Mouse (Mus musculus) heart, postnatal 14 days (tissue): ENCODE measurements at regions not wholly inside any gene's neighbourhood (a gene's known extent, or its start where the extent isn't known, plus 50 kb on each side); places are given as distances from the start of the nearest gene placed in this dataset.
"Not testable (repeated sequence)": the region's sequence is repeated elsewhere in the genome, so short reads cannot be mapped to it uniquely, and the experiment has no call there.

Experiments
- DNase-seq, 2 experiments: peaks; one replicate each; pipeline ENCODE4 v3.0.0; 2021 to 2022
- intact Hi-C: fragments of 180-260 bp; cut with DNase I; formaldehyde crosslinking; loops from one replicate; pipeline ENCODE4 v1.15.1; 2025

DNA sequence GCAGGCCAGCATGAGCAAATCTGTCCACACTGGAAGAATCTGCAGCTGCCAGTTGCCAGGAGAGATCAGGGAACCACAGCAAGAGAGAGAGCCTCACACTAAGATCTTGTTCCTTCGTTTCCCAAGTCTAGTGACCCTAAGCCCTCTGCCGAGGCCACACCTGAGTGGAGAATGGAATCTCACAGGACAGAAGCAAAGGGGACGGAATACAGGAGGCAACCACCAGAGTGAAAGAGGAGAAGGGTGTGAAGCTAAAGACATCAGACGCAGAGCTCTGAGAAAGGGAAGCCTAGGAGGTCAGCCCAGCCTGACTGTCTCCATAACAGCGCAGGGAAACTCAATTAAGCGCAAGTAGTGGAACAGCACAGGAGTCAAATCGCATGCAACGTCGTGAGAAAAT lies 75.0 kb downstream of the Suds3 start:
- intact Hi-C loops = no loop called here
- no peak for DNase-seq

DNA sequence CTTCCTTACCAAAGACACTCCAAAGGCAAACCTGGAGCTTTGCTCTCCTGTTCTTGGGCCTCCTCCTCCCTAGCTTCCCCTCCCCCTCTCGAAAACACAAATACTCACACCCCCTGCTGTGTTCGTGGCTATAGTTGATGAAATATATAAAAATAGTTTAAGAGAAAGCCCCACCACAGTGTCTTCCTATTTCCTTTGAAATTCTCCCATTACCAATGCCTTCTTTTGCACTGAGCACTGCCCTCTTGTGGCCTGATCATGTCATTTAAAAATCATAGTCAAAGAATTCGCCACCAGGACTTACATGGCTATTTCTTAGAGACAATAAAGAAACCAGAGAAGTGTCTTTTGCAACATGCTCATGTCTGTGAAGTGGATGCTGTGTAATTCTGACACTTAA lies 78.7 kb downstream of the Suds3 start:
- DNase-seq = peak; percentile 3 to 47

DNA sequence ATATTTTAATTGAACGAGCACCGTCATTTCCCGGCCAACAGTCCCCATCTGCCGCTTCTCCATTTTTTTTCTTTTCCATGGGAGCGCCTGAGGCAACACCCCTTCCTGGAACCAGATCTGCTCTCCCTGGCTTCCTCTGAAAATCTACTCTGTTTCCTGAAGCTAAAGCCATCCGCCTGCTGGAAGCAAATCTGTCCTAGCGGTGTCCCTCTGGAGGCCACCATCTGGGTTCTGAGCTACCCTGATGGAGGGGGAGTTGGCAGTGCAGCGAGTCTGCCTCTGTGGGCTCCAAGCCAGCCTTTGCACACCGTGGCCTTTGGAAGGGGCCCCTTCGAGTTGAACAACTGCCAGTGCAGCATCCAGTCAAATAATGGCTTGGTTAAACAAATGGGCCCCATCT lies 83.8 kb downstream of the Suds3 start:
- intact Hi-C loops = loop anchor here (10.0 kb wide), 1 partner anchor 287 kb away; no protein-coding TSS in a partner anchor
- DNase-seq = no peak

More for the DNA sequence above, 78.7 kb downstream of the Suds3 start:
- intact Hi-C loops = loop anchor here (2.0 to 10.0 kb wide), 2 partner anchors 142 to 292 kb away; no protein-coding TSS in a partner anchor

DNA sequence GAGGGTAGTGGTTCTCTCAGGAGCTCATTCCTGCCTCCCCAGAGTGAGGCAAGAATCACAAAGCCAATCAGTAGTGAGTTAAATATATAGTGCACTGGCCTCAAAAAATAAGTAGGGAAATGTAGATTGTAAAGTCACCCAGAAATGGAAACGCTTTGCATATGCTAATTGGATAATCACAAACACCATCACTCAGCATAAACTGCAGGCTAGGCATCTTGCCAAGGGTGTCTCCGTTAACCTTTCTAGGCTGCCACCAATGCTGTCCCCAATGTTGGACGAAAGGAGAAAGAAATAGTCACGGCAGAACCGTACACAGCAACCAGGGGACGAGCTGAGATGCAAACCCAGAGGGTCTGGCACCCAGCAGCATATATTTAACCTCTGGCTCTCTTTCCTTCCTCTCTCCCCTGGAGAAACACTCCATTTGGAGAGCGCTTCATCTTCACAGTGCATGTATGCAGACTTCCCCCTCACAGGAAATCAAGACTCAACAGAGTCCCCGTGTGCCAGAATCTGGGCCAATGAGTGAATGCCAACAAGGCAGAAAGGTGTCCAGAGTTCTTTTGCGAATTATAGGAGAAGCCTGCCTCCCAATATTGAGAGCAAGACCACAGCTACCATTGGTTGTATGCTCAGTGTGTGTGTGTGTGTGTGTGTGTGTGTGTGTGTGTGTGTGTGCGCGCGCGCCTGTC lies 90.1 kb downstream of the Suds3 start:
- intact Hi-C loops = no loop called here
- DNase-seq = no peak

DNA sequence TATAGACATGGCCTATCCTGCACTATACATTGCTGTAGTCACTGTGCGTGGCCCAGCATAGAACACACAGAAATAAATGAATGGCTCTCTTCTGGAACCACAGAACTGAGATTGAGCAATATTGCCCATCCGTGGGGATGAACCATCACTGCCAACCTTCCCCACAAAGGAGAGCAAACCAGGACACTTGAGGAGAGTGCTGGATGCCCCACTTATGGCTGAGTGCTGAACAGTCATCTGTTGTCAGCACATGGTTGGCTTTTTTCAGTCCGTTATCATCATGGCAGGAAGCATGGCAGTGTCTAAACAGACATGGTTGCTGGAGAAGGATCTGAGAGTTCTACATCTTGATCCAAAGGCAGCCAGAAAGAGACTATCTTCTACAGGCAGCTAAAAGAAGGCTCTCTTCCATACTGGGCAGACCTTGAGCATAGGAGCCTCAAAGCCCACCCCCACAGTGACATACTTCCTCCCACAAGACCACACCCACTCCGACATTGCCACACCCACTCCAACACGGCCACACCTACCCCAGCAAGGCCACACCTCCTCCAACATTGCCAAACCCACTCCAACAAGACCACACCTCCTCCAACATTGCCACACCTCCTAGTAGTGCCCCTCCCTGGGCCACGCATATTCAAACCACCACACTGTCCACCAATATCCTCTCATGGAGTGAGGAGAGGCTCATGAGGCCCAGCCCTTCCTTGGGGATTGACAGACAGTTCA lies 97.3 kb downstream of the Suds3 start:
- intact Hi-C loops = no loop called here
- no peak for DNase-seq

DNA sequence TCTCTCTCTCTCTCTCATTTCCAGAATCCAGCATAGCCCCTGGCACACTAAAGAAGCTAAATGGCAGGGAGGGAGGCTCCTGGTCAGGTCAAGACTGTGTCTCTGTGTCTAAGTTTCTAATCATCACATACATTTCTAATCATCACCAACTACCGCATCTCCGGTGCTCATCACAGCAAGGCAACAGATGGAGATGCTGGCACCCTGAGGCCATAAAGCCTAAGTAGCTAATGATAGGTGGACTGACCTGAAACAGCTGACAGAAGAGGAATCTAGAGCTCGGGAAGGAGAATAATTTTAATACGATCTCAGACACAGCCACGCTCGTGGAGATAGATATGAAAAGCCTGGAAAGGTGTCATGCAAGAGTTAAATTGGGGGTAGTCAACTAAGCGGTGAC lies 104.8 kb downstream of the Suds3 start:
- DNase-seq = no peak
- intact Hi-C loops = no loop called here

DNA sequence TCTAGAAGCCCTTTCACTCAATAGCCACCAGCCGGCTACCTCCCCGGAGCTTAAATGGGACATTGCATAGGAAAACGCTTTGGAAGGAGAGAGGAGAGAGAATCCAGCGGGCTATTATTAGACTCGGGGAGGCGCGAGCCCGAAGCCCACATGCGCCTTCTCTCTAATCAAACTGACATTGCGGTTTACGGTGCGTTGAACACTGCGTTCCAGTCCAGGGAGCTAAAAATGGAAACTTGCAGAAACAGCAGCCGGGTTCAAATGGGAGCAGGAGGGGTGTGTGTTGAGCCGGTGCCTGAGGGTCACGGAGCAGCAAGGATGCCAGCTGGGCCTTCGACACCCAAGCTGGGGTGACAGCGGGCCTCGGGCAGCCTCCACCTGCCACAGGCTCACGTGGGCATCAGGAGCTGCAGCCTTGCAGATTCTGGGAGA lies 115.1 kb downstream of the Suds3 start:
- DNase-seq = peak; percentile 67 to 80
- intact Hi-C loops = no loop called here

DNA sequence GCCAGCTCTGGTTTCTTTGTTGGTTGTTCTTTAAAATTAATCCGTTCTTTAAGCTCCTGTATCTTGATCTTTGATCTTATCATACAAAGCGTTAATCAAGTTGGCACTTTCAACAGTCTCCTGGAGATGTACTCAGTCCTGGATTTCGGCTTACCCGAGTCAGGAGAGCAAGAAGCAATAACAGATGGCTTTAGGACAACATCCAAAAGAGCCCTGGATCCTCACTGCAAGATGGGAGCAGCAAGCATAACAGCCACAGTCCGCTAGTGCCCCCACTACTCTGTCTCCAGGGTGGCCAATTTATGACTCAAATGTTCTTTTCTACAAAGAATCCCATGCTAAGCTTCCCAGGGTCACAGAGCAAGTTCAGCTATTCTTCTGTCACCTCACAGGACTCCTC lies 121.4 kb downstream of the Suds3 start:
- intact Hi-C loops = no loop called here
- no peak for DNase-seq

DNA sequence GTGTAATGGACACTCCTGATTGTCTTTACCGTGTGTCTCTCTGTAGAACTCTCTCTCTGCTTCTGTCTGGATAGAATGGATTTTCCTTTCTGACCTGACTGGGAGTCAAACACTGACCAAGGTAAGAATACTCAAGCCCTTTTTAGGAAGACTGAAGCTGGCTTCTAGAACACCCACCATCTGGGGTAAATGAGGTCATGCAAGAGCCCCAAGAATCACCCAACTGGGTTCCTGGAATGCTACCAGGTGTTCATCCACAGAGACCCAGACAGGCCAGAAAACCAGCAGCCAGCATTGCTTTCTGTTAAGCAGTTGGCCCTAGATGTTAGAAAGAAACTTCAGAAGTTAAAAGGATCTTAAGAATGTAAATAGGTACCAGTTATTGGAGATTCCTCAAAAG lies 122.2 kb downstream of the Suds3 start:
- intact Hi-C loops = no loop called here
- DNase-seq = no peak

DNA sequence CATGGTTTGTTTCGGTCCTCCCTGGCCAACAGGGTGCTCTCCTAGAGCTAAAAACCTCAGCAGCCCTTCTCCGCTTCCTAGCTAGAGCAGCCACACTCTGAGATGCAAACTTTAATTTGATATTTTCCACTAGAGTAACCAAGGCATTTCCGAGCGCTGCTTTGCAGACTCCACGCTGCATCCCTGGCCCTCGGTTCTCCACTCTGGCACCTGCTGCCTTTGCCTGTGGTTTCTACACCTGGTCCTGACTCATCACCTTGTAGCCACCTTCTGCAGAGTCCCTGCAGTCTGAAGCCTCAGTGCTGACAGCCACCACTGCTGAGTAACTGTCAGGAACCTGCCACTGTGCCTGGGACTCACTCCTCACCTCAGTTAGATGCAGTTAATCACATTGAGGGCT lies 124.5 kb downstream of the Suds3 start:
- intact Hi-C loops = no loop called here
- DNase-seq = no peak

DNA sequence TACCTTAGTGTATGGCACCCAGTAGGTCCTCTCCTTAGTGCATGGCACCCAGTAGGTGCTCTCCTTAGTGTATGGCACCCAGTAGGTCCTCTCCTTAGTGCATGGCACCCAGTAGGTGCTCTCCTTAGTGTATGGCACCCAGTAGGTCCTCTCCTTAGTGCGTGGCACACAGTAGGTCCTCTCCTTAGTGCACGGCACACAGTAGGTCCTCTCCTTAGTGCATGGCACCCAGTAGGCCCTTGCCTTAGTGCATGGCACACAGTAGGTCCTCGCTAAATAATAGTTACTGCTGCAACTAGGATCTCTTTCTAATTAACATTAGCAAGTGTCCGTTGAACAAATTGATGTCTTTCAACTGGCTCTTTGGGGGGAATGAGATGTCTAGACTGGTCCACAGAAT lies 144.4 kb downstream of the Suds3 start:
- intact Hi-C loops = not testable (repeated sequence)

DNA sequence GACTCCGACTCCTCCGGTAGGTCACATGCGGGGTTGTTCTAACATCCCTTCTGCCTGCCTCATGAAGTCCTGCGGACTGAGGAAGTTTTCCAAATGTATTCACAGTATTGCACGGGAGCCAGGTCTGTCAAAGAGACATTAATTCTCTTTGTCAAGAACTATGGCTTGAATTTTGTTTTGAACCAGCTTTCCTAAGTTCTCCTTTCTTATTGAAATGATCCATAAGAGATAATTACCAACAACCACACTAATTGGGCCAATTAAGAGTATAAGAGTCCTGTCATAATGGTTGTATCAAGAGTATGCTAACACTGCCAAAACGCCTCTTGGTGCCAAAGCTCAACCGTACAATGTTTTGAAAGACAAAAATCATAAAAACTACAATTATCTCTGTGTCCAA lies 151.7 kb downstream of the Suds3 start:
- intact Hi-C loops = no loop called here
- no peak for DNase-seq

More for the DNA sequence above, 144.4 kb downstream of the Suds3 start:
- DNase-seq = not testable (repeated sequence)

DNA sequence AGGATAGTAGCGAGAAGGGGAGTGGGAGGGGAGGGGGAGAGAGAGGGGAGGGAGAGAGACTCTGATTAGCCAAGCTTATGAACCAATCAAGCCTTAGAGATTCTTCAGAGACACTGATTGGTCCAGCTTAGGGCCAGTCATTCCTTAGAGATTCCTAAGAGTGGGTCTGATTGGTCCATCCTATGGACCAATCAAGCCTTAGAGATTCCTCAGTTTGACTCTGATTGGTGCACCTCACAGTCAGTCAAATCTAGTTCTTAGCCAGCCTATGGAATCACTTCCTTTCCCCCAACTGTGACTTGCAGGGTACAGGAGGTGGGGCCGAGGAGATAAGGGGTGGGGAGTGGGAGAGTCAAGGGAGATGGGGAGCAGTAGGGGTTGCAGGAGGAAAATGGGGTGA lies 152.8 kb downstream of the Suds3 start:
- no peak for DNase-seq
- intact Hi-C loops = no loop called here

DNA sequence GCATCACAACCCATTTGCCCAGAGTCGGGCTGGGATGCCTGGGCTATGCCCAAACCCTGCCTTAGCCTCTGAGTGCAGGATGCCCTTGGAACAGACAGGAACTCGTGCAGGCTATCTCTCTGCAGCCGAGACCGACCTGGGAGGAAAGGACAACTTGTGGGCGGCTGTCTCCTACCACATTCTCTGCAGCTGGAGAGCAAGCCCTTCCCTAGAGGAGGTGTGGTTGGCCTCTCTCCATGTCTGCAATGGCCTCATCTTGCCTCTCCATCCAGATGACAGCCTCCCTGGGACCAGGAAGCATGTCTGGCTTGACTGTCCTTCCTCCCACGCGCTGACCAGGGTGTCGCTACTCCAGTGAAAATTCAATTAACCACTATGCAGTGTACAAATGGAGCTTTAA lies 155.9 kb downstream of the Suds3 start:
- intact Hi-C loops = no loop called here
- DNase-seq = no peak

DNA sequence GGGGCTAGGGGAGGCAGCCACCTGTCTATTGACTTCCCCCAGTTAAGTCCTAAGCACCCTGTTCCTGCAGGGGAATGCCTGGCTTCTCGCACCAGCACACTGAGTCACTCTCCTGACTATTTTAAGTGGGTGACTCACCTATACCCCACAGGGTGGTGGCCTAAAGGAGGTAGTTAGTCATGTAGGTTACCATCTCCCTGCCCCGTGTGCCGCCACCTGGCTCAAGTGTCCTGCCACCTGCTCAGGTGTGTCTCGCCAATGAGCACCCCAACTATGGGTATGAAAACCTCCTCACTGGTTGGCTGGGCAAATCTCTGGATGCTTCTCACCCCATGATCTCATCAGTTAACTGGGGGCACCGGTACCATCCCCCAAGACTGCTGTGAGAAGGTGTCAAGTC lies 157.8 kb downstream of the Suds3 start:
- intact Hi-C loops = no loop called here
- DNase-seq = no peak

DNA sequence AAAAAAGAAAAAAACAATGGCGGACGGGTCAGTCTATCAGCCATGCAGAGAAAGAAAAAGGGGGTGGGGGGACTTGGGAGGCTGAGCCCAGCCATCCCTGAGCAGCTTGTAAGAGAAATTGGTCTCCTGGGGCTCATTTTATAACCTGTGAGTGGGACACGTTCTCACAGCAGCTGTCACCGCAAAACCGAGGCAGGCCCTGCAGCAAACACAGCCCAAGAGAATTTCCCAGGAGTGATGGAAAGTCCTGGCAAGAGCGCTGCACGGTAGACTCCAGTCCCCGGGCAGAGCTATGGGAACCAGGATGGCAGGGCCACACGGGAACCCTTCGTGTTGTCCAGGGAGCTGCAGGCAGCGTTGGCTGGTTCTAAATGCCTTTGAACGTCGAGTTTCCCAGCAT lies 159.3 kb downstream of the Suds3 start:
- DNase-seq = no peak
- intact Hi-C loops = no loop called here

DNA sequence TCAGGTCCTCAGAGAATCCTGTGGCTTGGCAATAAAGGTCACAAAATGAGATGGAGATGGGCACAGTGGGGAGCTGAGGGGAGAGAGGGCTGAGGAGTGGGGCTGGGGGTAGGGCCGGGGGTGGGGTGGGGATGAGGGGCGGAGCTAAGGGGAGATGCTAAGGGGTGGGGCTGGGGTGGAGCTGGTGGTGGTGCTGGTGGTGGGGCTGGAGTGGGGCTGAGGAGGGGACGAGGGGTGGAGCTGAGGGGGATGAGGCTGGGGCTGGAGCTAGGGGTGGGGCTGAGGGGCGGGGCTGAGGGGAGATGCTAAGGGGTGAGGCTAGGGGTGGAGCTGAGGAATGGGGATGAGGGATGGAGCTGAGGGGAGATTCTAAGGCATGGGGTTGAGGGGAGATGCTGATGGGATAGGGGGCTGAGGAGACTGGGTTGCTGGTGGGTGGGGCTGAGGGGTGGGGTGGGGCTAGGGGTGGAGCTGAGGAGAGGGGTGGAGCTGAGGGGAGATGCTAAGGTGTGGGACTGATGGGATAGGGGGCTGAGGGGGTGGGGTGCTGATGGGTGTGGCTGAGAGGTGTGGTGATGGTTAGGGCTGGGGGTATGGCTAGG lies 165.5 kb downstream of the Suds3 start:
- intact Hi-C loops = no loop called here
- DNase-seq = no peak

DNA sequence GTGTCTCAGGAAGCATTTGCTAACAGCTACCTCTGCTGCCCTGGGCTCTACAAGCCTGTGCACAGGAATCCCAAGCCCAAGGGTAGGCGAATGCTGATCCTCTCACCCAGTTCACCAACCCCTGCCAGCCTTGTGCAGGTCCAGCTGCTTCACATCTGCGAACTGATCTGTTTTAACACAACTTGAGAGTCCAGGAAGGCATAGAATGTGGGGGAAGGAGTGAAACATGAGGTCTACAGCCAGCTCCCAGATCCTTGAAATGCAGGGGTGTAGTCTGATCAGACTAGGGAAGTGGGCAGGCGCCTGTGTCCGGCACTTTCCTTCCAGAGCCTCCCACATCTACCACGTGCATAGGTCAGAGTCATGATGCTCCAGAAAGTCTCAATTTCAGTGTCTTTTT lies 181.3 kb downstream of the Suds3 start:
- intact Hi-C loops = no loop called here
- DNase-seq = no peak

DNA sequence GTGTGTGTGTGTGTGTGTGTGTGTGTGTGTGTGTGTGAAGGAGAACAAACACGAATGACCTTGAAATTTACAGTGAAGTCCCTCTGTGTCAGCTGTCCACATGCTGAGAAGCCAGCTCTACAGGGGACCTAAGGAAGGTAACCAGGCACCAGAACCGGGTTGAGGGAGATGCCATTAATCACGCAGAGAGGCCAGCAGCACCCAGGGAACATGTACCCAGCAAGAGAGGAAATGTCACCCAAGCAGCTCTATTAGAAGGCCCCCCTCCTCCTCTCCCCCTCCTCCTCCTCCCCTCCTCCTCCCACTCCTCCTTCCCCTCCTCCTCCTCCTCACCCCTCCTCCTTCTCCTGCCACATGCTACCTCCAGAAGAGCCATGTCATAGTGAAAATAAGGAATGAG lies 181.8 kb downstream of the Suds3 start:
- DNase-seq = no peak
- intact Hi-C loops = no loop called here

DNA sequence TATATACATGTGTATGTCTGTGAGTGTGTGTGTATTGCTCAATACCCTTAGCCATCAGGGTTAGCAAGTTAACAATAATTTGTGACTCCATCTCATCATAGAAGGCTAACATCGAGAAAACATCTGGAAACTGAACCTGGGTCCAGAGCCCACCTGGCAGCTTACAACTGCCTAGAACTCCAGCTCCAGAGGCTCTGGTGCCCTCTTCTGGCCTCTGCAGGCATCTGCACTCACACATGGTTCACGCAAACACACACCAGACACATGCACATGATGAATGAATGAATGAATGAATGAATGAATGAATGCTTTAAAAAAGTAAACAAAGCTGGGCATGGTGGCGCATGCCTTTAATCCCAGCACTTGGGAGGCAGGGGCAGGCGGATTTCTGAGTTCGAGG lies 182.8 kb downstream of the Suds3 start:
- DNase-seq = no peak
- intact Hi-C loops = no loop called here

DNA sequence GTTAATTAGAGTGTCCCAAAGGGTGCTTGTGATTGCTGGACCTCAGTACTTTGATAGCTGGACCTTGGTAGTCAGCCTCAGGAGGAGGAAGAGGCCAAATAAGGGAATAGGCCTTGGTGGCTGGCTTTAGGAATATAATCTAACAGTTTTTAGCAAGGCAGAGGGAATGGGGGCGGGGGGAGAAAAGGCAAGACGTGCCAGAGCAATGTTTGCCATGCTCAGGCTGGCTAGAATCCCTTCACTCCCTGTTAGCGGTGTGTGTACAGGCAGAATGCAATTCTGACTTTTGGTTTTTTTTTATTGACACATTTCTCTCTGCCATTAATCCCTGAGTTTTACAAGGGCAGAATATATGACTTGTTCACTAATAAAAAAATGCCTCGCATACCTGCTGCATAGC lies 192.2 kb downstream of the Suds3 start:
- intact Hi-C loops = no loop called here
- DNase-seq = no peak
